Mouse (Mus musculus): Measurements from ENCODE around the gene Copz2.

- no peak for TF ChIP-seq CTCF (IDR thresholded peaks at IDR 0.05; ENCODE audit: insufficient read depth, low read depth, low read length)
- TF ChIP-seq POLR2A (IDR thresholded peaks at IDR 0.05; ENCODE audit: insufficient read depth, low read depth, low read length), result no peak
Observed at GRCm38 (mm10) chr11:96830539-96831216, 19.0 kb upstream of the Copz2 start.

Measured in olfactory bulb, adult 2 months (tissue).